Comparison of ENCODE assay signal across 7 mouse cellular contexts in the genomic region with DNA sequence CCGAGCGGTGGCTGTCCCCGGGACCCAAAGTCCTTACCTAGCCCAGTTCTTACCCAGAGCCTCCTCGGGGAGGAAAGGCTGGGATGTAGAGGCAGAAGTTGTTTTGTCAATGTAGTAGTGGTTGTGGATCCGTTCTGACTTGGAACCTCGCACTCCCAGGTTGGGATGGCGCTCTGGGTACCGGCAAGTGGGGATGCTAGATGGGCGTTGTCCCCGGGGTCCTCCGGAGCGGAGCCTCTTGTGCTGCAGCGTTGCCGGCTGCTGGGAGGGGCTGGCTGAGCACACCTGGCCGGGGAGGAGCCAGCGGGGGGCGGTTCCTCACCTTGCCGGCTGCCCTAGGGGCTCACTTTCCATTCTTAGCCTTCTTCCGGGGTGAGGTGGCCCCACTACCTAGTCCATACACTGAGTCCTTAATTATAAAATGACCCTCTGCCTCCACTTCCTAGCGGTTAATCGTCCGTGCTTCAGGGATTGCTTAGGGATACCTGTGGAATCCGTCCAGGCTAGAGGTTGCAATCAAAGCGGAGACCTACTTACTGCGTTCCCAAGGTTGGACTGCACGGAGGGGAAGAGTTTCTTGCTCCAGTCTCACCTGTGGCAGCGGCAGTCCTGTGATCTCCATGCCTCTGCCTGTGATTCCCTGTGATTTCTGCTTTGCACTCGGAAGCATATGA. TPM values are rescaled to one million over a fixed set of nuclear protein-coding genes. Genes with fewer than 3 reads are reported as not detected.
DNase-seq lines count a peak whose midpoint lies in the region; ATAC-seq and TF ChIP-seq lines count a peak whose summit lies in the region.

No protein-coding gene starts in this region.

- peaks cover 0 to 2% of the 10 kb centered on the region in 2 experiments for H3K36me3 ChIP-seq in CH12.LX (replicated peaks in 1 of 2; ENCODE audit: control insufficient read depth in 1 of 2, insufficient read depth in 1 of 2, low read length in 1 of 2)
- H3K36me3 ChIP-seq in intestine, embryonic 16.5 days (ENCODE audit: control insufficient read depth, insufficient read depth, low read length): no peaks in the 10 kb centered on the region
- H3K36me3 ChIP-seq in neural tube, embryonic 15.5 days: no peaks in the 10 kb centered on the region

- no peak overlapping the region for H3K27ac ChIP-seq in CH12.LX (ENCODE audit: insufficient read depth, low read depth)
- H3K27ac ChIP-seq in embryonic fibroblast, embryonic 13.5 days (ENCODE audit: insufficient read depth, low read length): no peak overlapping the region
- no peak overlapping the region for H3K27ac ChIP-seq in intestine, embryonic 16.5 days (ENCODE audit: low read length)
- no peak overlapping the region for H3K27ac ChIP-seq in neural tube, embryonic 15.5 days (replicated peaks)

- H3K9me3 ChIP-seq in CH12.LX (replicated peaks; ENCODE audit: low read length): no peaks in the 10 kb centered on the region
- no peaks in the 10 kb centered on the region for H3K9me3 ChIP-seq in intestine, embryonic 16.5 days (ENCODE audit: control insufficient read depth, low read length)
- no peaks in the 10 kb centered on the region for H3K9me3 ChIP-seq in neural tube, embryonic 15.5 days (replicated peaks)

- no peak for TF ChIP-seq POLR2A in CH12.LX (IDR thresholded peaks at IDR 0.05; ENCODE audit: low read depth, low read length)
- TF ChIP-seq POLR2A in embryonic fibroblast, embryonic 13.5 days (IDR thresholded peaks at IDR 0.05; ENCODE audit: low read depth, low read length): no peak
- no peak for TF ChIP-seq POLR2A in lung, adult 2 months (IDR thresholded peaks at IDR 0.05; ENCODE audit: borderline replicate concordance, extremely low read depth, low read depth, low read length)

- peak overlapping the region; percentile 63 to 79 (median 68) for H3K4me3 ChIP-seq in CH12.LX (replicated peaks in 1 of 3; ENCODE audit: low read depth in 2 of 3, low read length in 2 of 3, poor library complexity in 1 of 3)
- peak overlapping the region; percentile 86 for H3K4me3 ChIP-seq in embryonic fibroblast, embryonic 13.5 days (ENCODE audit: insufficient read depth, low read length)
- H3K4me3 ChIP-seq in intestine, embryonic 16.5 days (ENCODE audit: low read length): peak overlapping the region; percentile 68
- H3K4me3 ChIP-seq in lung, adult 2 months (replicated peaks; ENCODE audit: extremely low read depth, low read depth, low read length): peak overlapping the region; percentile 95
- peak overlapping the region; percentile 79 for H3K4me3 ChIP-seq in neural tube, embryonic 15.5 days (replicated peaks)

- DNase-seq in 416B (ENCODE audit: low read depth): peak; percentile 22
- peak; percentile 2 for DNase-seq in CH12.LX (ENCODE audit: extremely low read depth)
- DNase-seq in lung, adult 2 months: peak; percentile 60
- no peak for DNase-seq in adrenal gland, adult 2 months

- WGBS in intestine, embryonic 16.5 days: 3% methylated on average over 28 of the region's 28 CpGs
- WGBS in lung, adult 2 months: 9% methylated on average over 28 of the region's 28 CpGs
- WGBS in neural tube, embryonic 15.5 days: 2% methylated on average over 28 of the region's 28 CpGs

- H3K27me3 ChIP-seq in CH12.LX (replicated peaks): peaks cover 19% of the 10 kb centered on the region
- H3K27me3 ChIP-seq in intestine, embryonic 16.5 days (replicated peaks; ENCODE audit: control insufficient read depth, insufficient read depth, low read length): no peaks in the 10 kb centered on the region
- H3K27me3 ChIP-seq in neural tube, embryonic 15.5 days (replicated peaks): peaks cover 9% of the 10 kb centered on the region; the same call in 1 of the 2 replicates

- TF ChIP-seq CTCF in CH12.LX (conservative IDR thresholded peaks at IDR 0.05 in 1 of 2, IDR thresholded peaks at IDR 0.05 in 1 of 2; ENCODE audit: low read depth in 2 of 2, low read length in 2 of 2): no peak
- TF ChIP-seq CTCF in embryonic fibroblast, embryonic 13.5 days (IDR thresholded peaks at IDR 0.05; ENCODE audit: borderline replicate concordance, insufficient read depth, low read length): no peak
- TF ChIP-seq CTCF in lung, adult 2 months (IDR thresholded peaks at IDR 0.05; ENCODE audit: insufficient read depth, low read length): no peak

- dilution Hi-C loops in CH12.LX (cut with MboI; ENCODE audit: extremely low pct_ligation_motif_present, extremely low pct_unique_long_range_greater_than_20kb, low sequenced_read_pairs): no loop called here

- H3K79me2 ChIP-seq in CH12.LX (replicated peaks; ENCODE audit: control insufficient read depth, extremely low read depth, insufficient read depth, poor library complexity, severe bottlenecking): no peaks in the 10 kb centered on the region

- in situ Hi-C loops in CH12.LX (cut with MboI; ENCODE audit: low pct_ligation_motif_present, low pct_unique_long_range_greater_than_20kb, low sequenced_read_pairs): no loop called here

- peaks cover 3 to 19% of the 10 kb centered on the region in 2 experiments; a peak in 3 of 4 replicates for H3K4me1 ChIP-seq in CH12.LX (ENCODE audit: control insufficient read depth in 1 of 2, insufficient read depth in 2 of 2)
- no peaks in the 10 kb centered on the region for H3K4me1 ChIP-seq in embryonic fibroblast, embryonic 13.5 days (ENCODE audit: control insufficient read depth, insufficient read depth, low read length)
- H3K4me1 ChIP-seq in intestine, embryonic 16.5 days (ENCODE audit: control insufficient read depth, insufficient read depth, low read length): peaks cover 13% of the 10 kb centered on the region
- H3K4me1 ChIP-seq in lung, adult 2 months (ENCODE audit: control insufficient read depth, insufficient read depth, low read length): no peaks in the 10 kb centered on the region
- H3K4me1 ChIP-seq in neural tube, embryonic 15.5 days: peaks cover 16% of the 10 kb centered on the region

- peak; percentile 67 for ATAC-seq in intestine, embryonic 16.5 days
- peak; percentile 26 for ATAC-seq in neural tube, embryonic 15.5 days (ENCODE audit: low FRiP score)

- H3K9ac ChIP-seq in CH12.LX (ENCODE audit: insufficient read depth, low read depth): peak overlapping the region; percentile 49; the same call in 1 of the 2 replicates
- peak overlapping the region; percentile 79 for H3K9ac ChIP-seq in intestine, embryonic 16.5 days (ENCODE audit: low read depth, low read length)
- peak overlapping the region; percentile 68 for H3K9ac ChIP-seq in neural tube, embryonic 15.5 days (replicated peaks)

- H3K4me2 ChIP-seq in CH12.LX (ENCODE audit: insufficient read depth, low read depth, poor library complexity, severe bottlenecking): peak overlapping the region; percentile 53
- peak overlapping the region; percentile 94 for H3K4me2 ChIP-seq in intestine, embryonic 16.5 days (ENCODE audit: low read depth, low read length)
- peak overlapping the region; percentile 95 for H3K4me2 ChIP-seq in neural tube, embryonic 15.5 days

- no peak for TF ChIP-seq EP300 in CH12.LX (IDR thresholded peaks at IDR 0.05; ENCODE audit: low read length)

- no peak for TF ChIP-seq RAD21 in CH12.LX (IDR thresholded peaks at IDR 0.05; ENCODE audit: low read depth, low read length)

TF ChIP-seq in CH12.LX, 34 proteins besides CTCF, POLR2A, EP300 and RAD21 (continues in another document):
- TF ChIP-seq CHD2 (IDR thresholded peaks at IDR 0.05; ENCODE audit: low read length) (no peak), RCOR1 (conservative IDR thresholded peaks at IDR 0.05; ENCODE audit: low read depth, low read length) (no peak), ETS1 (conservative IDR thresholded peaks at IDR 0.05; ENCODE audit: low read depth, low read length) (no peak), MYC (IDR thresholded peaks at IDR 0.05; ENCODE audit: low read depth, low read length) (no peak), ZC3H11A (IDR thresholded peaks at IDR 0.05; ENCODE audit: low read depth, low read length) (no peak), MAZ (IDR thresholded peaks at IDR 0.05; ENCODE audit: low read depth, low read length) (no peak), PAX5 (IDR thresholded peaks at IDR 0.05; ENCODE audit: low read length) (no peak), MEF2A (IDR thresholded peaks at IDR 0.05; ENCODE audit: borderline replicate concordance, low read depth, low read length) (no peak), ZNF384 (IDR thresholded peaks at IDR 0.05; ENCODE audit: low read depth, low read length) (no peak)

RNA-seq across cellular contexts. Expression of a gene that starts 0.9 kb away (rescaled TPM):
- 8.4 TPM in 2 replicates for total RNA-seq in CH12.LX (2012; rRNA removed)
- total RNA-seq in CH12.LX (2014; rRNA removed): 5.3 and 6.0 TPM in 2 replicates
- polyA plus RNA-seq in CH12.LX (2012; ENCODE audit: insufficient read length, low read depth): 8.9 and 9.4 TPM in 2 replicates
- polyA plus RNA-seq in embryonic fibroblast, embryonic 13.5 days (2011; ENCODE audit: insufficient read length, low read depth, missing spikeins): 1.2 and 1.8 TPM in 2 replicates
- 6.4 and 7.8 TPM in 2 replicates for polyA plus RNA-seq in intestine, embryonic 16.5 days (2015; fragmentation: Nextera tagmentation; extraction: Ambion mirVana)
- 2.0 and 3.3 TPM in 2 replicates for polyA plus RNA-seq in lung, adult 2 months (2012; rRNA removed)
- polyA plus RNA-seq in neural tube, embryonic 15.5 days (2015; fragmentation: Nextera tagmentation; extraction: Ambion mirVana): 3.4 and 11.5 TPM in 2 replicates
- total RNA-seq in adrenal gland, adult 2 months (2021): 1 to 10 TPM; 1.4 to 1.9 TPM
- polyA plus RNA-seq in adrenal gland, adult 2 months (2012; rRNA removed): 1.2 and 1.7 TPM in 2 replicates

RNA-seq across cellular contexts. Expression of a gene that starts 17.6 kb away (rescaled TPM):
- total RNA-seq in CH12.LX (2012; rRNA removed) (18.9 and 22.2 TPM in 2 replicates), CH12.LX (2014; rRNA removed) (28.4 and 29.1 TPM in 2 replicates)
- 34.7 and 35.2 TPM in 2 replicates for polyA plus RNA-seq in CH12.LX (2012; ENCODE audit: insufficient read length, low read depth)
- 34.3 and 35.9 TPM in 2 replicates for polyA plus RNA-seq in embryonic fibroblast, embryonic 13.5 days (2011; ENCODE audit: insufficient read length, low read depth, missing spikeins)
- polyA plus RNA-seq in intestine, embryonic 16.5 days (2015; fragmentation: Nextera tagmentation; extraction: Ambion mirVana): 84.5 and 88.4 TPM in 2 replicates
- polyA plus RNA-seq in lung, adult 2 months (2012; rRNA removed): 15.0 and 20.5 TPM in 2 replicates
- 91.2 and 94.4 TPM in 2 replicates for polyA plus RNA-seq in neural tube, embryonic 15.5 days (2015; fragmentation: Nextera tagmentation; extraction: Ambion mirVana)
- total RNA-seq in adrenal gland, adult 2 months (2021): 10 to 100 TPM; 32.3 to 37.0 TPM
- polyA plus RNA-seq in adrenal gland, adult 2 months (2012; rRNA removed): 21.9 and 28.9 TPM in 2 replicates

RNA-seq across cellular contexts. Expression of a gene that starts 46.3 kb away (rescaled TPM):
- total RNA-seq in CH12.LX (2012; rRNA removed) (0.04 TPM in 1 of 2 replicates, not detected in the other), CH12.LX (2014; rRNA removed) (0.14 TPM in 1 of 2 replicates, not detected in the other)
- polyA plus RNA-seq in CH12.LX (2012; ENCODE audit: insufficient read length, low read depth): not detected in 2 replicates
- polyA plus RNA-seq in embryonic fibroblast, embryonic 13.5 days (2011; ENCODE audit: insufficient read length, low read depth, missing spikeins): not detected in 2 replicates
- polyA plus RNA-seq in intestine, embryonic 16.5 days (2015; fragmentation: Nextera tagmentation; extraction: Ambion mirVana): not detected in 2 replicates
- 0.09 and 0.12 TPM in 2 replicates for polyA plus RNA-seq in lung, adult 2 months (2012; rRNA removed)
- polyA plus RNA-seq in neural tube, embryonic 15.5 days (2015; fragmentation: Nextera tagmentation; extraction: Ambion mirVana): 0.09 and 0.12 TPM in 2 replicates
- not detected for total RNA-seq in adrenal gland, adult 2 months (2021)
- polyA plus RNA-seq in adrenal gland, adult 2 months (2012; rRNA removed): 0.06 TPM in 1 of 2 replicates, not detected in the other
